Mouse (Mus musculus): Measurements from ENCODE around the gene Vmn1r172. TPM values are rescaled to one million over a fixed set of nuclear protein-coding genes. Genes with fewer than 3 reads are reported as not detected.

The Vmn1r172 gene
- not detected for polyA plus RNA-seq (2017; shearing (Covaris generic))

GRCm38 (mm10) chr7:23658016-23658415 lies at the start of gene Vmn1r172:
Vmn1r172 (plus strand) TSS chr7:23658316.

GRCm38 (mm10) chr7:23630422-23630821 lies 27.7 kb upstream of the Vmn1r172 start, which contains the start of gene Vmn1r171:
Vmn1r171 (plus strand) TSS chr7:23630722.

GRCm38 (mm10) chr7:23700403-23700802 lies 42.3 kb downstream of the Vmn1r172 start, which contains the start of gene Vmn1r173:
Vmn1r173 (plus strand) TSS chr7:23700703.

Other genes with a start within 250 kb of the Vmn1r172 start
- not detected for gene Vmn1r167, start 151.1 kb upstream of the Vmn1r172 start, polyA plus RNA-seq (2017; shearing (Covaris generic))
- 0.07 TPM for gene Vmn1r168, start 118.6 kb upstream of the Vmn1r172 start, polyA plus RNA-seq (2017; shearing (Covaris generic))
- not detected for gene Vmn1r169, start 82.8 kb upstream of the Vmn1r172 start, polyA plus RNA-seq (2017; shearing (Covaris generic))
- not detected for gene Vmn1r170, start 52.1 kb upstream of the Vmn1r172 start, polyA plus RNA-seq (2017; shearing (Covaris generic))
- gene Vmn1r171, start 27.6 kb upstream of the Vmn1r172 start, polyA plus RNA-seq (2017; shearing (Covaris generic)), result not detected
- gene Vmn1r173, start 42.4 kb downstream of the Vmn1r172 start, polyA plus RNA-seq (2017; shearing (Covaris generic)), result not detected
- 0.05 TPM for gene Vmn1r174, start 94.0 kb downstream of the Vmn1r172 start, polyA plus RNA-seq (2017; shearing (Covaris generic))
- gene Vmn1r175, start 152.3 kb downstream of the Vmn1r172 start, polyA plus RNA-seq (2017; shearing (Covaris generic)), result not detected
- not detected for gene Vmn1r176, start 179.1 kb downstream of the Vmn1r172 start, polyA plus RNA-seq (2017; shearing (Covaris generic))
- gene Vmn1r177, start 208.1 kb downstream of the Vmn1r172 start, polyA plus RNA-seq (2017; shearing (Covaris generic)), result not detected
- 0.17 TPM for gene Vmn1r178, start 233.7 kb downstream of the Vmn1r172 start, polyA plus RNA-seq (2017; shearing (Covaris generic))

Measured in naive thymus-derived CD4-positive, alpha-beta T cell, adult 5 months (primary cell).